Mouse (Mus musculus): Measurements from ENCODE around the gene Cand2. TPM values are rescaled to one million over a fixed set of nuclear protein-coding genes. Genes with fewer than 3 reads are reported as not detected.

The Cand2 gene
- polyA plus RNA-seq, 1 experiment: 30.5 TPM

DNA sequence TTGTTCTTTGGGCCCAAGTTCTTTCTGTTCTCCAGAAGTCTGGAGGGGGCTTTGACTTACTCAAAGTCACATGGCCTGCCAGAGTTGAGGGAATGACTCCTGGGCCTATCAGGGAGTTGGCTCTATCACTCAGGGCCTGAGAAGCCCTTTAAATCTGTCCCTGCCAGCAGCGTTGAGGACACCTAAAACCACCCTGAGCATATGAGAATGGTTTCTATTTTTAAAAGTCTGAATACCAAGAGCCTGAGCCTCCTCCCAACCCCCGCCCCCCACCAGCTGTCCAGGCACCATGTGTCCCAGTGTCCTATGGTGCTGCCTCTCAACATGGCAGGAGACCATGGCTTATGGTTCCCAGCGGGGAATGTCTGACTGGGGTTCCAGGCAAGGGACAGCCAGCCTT is 1.5 kb downstream of the Cand2 start:
- DNase-seq (ENCODE audit: low read depth): peak; percentile 20

DNA sequence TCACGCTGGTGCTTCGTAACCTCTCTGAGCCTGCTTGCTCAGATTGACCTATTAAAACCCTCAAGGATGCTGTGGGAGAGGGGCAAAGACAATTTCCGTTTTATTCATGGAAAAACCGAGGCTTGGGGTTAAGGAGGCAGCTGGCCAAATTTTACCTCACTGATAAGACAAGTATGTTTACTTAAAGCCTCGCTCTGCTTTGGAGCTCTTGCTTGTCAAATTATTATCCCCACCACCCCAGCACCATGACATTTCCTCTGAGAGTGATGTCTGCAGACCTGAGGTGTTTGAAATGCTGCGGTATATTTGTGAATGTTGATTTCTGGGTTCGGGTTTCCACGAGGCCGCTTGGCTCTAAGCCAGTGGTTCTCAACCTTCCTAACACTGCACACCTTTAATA is 2.0 kb downstream of the Cand2 start:
- TF ChIP-seq POLR2A (IDR thresholded peaks at IDR 0.05; ENCODE audit: borderline replicate concordance, extremely low read depth, insufficient read depth, insufficient read length, poor library complexity, severe bottlenecking): no peak
- TF ChIP-seq CTCF (IDR thresholded peaks at IDR 0.05; ENCODE audit: borderline replicate concordance, extremely low read depth, insufficient read depth, insufficient read length): no peak
- DNase-seq (ENCODE audit: low read depth): peak; percentile 11

More for the DNA sequence above, 1.5 kb downstream of the Cand2 start:
- TF ChIP-seq CTCF (IDR thresholded peaks at IDR 0.05; ENCODE audit: borderline replicate concordance, extremely low read depth, insufficient read depth, insufficient read length): no peak
- TF ChIP-seq POLR2A (IDR thresholded peaks at IDR 0.05; ENCODE audit: borderline replicate concordance, extremely low read depth, insufficient read depth, insufficient read length, poor library complexity, severe bottlenecking): no peak

GRCm38 (mm10) chr6:115782781-115783180 is 8.4 kb downstream of the Cand2 start:
- no peak for DNase-seq (ENCODE audit: low read depth)
- TF ChIP-seq CTCF (IDR thresholded peaks at IDR 0.05; ENCODE audit: borderline replicate concordance, extremely low read depth, insufficient read depth, insufficient read length) (no peak), POLR2A (IDR thresholded peaks at IDR 0.05; ENCODE audit: borderline replicate concordance, extremely low read depth, insufficient read depth, insufficient read length, poor library complexity, severe bottlenecking) (no peak)

- no peak for TF ChIP-seq CTCF (IDR thresholded peaks at IDR 0.05; ENCODE audit: borderline replicate concordance, extremely low read depth, insufficient read depth, insufficient read length)
- TF ChIP-seq POLR2A (IDR thresholded peaks at IDR 0.05; ENCODE audit: borderline replicate concordance, extremely low read depth, insufficient read depth, insufficient read length, poor library complexity, severe bottlenecking): no peak
- no peak for DNase-seq (ENCODE audit: low read depth)
Measured at GRCm38 (mm10) chr6:115791016-115791415, 16.7 kb downstream of the Cand2 start.

DNA sequence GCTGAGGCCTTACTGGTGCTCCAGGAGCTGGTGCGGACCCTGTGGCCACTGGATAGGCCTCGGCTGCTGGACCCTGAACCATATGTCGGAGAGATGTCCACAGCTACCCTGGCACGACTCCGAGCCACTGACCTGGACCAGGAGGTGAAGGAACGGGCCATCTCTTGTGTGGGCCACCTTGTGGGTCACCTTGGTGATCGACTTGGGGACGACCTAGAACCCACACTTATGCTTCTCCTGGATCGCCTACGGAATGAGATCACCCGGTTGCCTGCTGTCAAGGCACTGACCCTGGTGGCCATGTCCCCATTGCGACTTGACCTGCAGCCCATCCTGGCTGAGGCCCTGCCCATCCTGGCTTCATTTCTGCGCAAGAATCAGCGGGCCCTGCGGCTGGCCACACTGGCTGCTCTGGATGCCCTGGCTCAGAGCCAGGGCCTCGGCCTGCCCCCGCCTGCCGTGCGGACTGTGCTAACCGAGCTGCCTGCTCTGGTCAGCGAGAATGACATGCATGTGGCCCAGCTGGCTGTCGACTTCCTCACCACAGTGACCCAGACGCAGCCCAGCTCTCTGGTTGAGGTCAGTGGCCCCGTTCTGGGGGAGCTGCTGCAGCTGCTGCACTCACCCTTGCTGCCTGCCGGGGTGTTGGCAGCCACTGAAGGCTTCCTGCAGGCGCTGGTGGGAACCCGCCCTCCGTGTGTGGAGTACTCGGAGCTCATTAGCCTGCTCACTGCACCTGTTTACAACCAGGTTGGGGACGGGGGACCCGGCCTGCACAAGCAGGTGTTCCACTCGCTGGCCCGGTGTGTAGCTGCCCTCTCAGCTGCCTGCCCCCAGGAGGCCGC is 17.7 kb downstream of the Cand2 start:
- DNase-seq (ENCODE audit: low read depth): no peak

GRCm38 (mm10) chr6:115792691-115793215 is 18.4 kb downstream of the Cand2 start:
- DNase-seq (ENCODE audit: low read depth): no peak

More for the DNA sequence above, 17.7 kb downstream of the Cand2 start:
- TF ChIP-seq POLR2A (IDR thresholded peaks at IDR 0.05; ENCODE audit: borderline replicate concordance, extremely low read depth, insufficient read depth, insufficient read length, poor library complexity, severe bottlenecking) (no peak), CTCF (IDR thresholded peaks at IDR 0.05; ENCODE audit: borderline replicate concordance, extremely low read depth, insufficient read depth, insufficient read length) (no peak)

GRCm38 (mm10) chr6:115801811-115802210 is 27.5 kb downstream of the Cand2 start:
- DNase-seq (ENCODE audit: low read depth): no peak
- TF ChIP-seq POLR2A (IDR thresholded peaks at IDR 0.05; ENCODE audit: borderline replicate concordance, extremely low read depth, insufficient read depth, insufficient read length, poor library complexity, severe bottlenecking) (no peak), CTCF (IDR thresholded peaks at IDR 0.05; ENCODE audit: borderline replicate concordance, extremely low read depth, insufficient read depth, insufficient read length) (no peak)

More at GRCm38 (mm10) chr6:115792691-115793215, 18.4 kb downstream of the Cand2 start:
- TF ChIP-seq CTCF (IDR thresholded peaks at IDR 0.05; ENCODE audit: borderline replicate concordance, extremely low read depth, insufficient read depth, insufficient read length) (no peak), POLR2A (IDR thresholded peaks at IDR 0.05; ENCODE audit: borderline replicate concordance, extremely low read depth, insufficient read depth, insufficient read length, poor library complexity, severe bottlenecking) (no peak)

- DNase-seq (ENCODE audit: low read depth): peak; percentile 79
- TF ChIP-seq POLR2A (IDR thresholded peaks at IDR 0.05; ENCODE audit: borderline replicate concordance, extremely low read depth, insufficient read depth, insufficient read length, poor library complexity, severe bottlenecking) (no peak), CTCF (IDR thresholded peaks at IDR 0.05; ENCODE audit: borderline replicate concordance, extremely low read depth, insufficient read depth, insufficient read length) (peak; percentile 67)
Measured at GRCm38 (mm10) chr6:115803541-115804382, 29.4 kb downstream of the Cand2 start.

DNA sequence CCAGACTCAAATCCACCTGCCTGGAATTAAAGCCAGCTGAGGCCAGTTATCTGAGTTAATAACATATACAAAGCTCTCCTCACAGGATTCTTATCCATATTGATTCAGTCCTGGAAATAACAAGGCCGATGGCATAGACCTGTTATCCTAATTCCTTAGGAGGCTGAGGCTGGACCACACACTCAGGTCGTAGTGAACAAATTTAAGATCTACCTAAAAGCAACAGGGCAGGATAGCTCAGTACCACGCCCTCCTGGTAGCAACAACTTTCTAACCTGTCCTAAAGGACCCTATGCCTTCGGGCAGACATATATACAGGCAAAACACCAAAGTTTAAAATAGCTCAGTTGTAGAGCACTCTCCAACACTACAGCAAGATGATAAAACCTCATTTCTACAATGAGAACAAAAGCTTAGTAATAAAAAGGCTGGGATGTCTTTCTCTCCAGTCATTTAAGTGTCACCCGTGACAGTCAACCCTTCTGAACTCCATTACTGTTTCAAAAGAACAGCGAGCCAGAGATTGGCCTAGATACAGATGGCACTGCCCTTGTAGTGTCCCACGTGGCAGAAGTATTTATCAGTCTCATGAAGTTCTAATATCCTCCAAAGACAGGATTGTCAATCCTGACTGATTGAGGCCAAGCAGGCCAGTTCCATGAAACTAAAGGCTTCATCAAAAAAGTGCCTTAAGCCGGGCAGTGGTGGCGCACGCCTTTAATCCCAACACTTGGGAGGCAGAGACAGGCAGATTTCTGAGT is 30.3 kb downstream of the Cand2 start:
- DNase-seq (ENCODE audit: low read depth): no peak
- TF ChIP-seq POLR2A (IDR thresholded peaks at IDR 0.05; ENCODE audit: borderline replicate concordance, extremely low read depth, insufficient read depth, insufficient read length, poor library complexity, severe bottlenecking) (no peak), CTCF (IDR thresholded peaks at IDR 0.05; ENCODE audit: borderline replicate concordance, extremely low read depth, insufficient read depth, insufficient read length) (no peak)

- no peak for TF ChIP-seq CTCF (IDR thresholded peaks at IDR 0.05; ENCODE audit: borderline replicate concordance, extremely low read depth, insufficient read depth, insufficient read length)
- TF ChIP-seq POLR2A (IDR thresholded peaks at IDR 0.05; ENCODE audit: borderline replicate concordance, extremely low read depth, insufficient read depth, insufficient read length, poor library complexity, severe bottlenecking): no peak
- peak; percentile 20 for DNase-seq (ENCODE audit: low read depth)
Measured at GRCm38 (mm10) chr6:115807464-115808195, 33.3 kb downstream of the Cand2 start.
